Mouse (Mus musculus): Measurements from ENCODE around the gene Gpr82. TPM values are rescaled to one million over a fixed set of nuclear protein-coding genes. Genes with fewer than 3 reads are reported as not detected.

Gpr82 gene
- polyA plus RNA-seq, 1 experiment from 2014 or later: 0.23 TPM

Small RNA genes lying within 50 kb of the gene (microRNA-seq; reads per million reads assigned to microRNA genes)
- gene Gm25246: not detected

Other genes with a start within 250 kb of the Gpr82 start
- gene Nyx, start 195.3 kb upstream of the Gpr82 start, polyA plus RNA-seq (2014; fragmentation: Nextera tagmentation; extraction: Ambion mirVana): 0.04 and 0.14 TPM in 2 replicates
- gene Gpr34, start 29.3 kb upstream of the Gpr82 start, polyA plus RNA-seq (2014; fragmentation: Nextera tagmentation; extraction: Ambion mirVana): 2.4 and 2.6 TPM in 2 replicates
- 19.7 and 20.0 TPM in 2 replicates for gene Cask, start 190.0 kb downstream of the Gpr82 start, polyA plus RNA-seq (2014; fragmentation: Nextera tagmentation; extraction: Ambion mirVana)

All from midbrain, embryonic 11.5 days (tissue).